Comparison of ENCODE assay signal across 15 mouse cellular contexts in the genomic region with DNA sequence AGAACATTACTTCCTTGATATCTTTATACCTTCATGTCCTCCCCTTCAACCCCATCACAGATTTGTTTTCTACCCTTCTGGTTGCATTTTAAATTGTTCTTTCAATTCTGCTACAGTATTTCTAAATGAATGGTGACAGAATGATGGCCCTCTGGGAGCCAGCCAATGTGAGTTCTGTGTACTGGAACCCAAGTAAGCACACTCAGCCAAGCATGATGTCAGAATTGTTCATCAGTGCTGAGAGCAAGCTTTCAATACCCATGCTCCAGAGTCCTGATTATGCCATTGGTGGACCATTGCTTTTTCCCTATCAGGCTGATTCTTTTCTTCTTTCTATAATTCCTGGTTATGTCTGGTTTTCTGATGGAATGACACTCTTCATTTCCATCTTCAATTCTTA.
DNase-seq lines count a peak whose midpoint lies in the region; ATAC-seq and TF ChIP-seq lines count a peak whose summit lies in the region.
"Had no signal": no experiment of that assay in that cellular context is flagged by ENCODE, and none has a peak within 500 bp of the region (broad histone marks: within the 10 kb centered on the region; RNA-seq: fewer than 3 reads in every experiment).

No protein-coding gene starts in this region.

- no peak for TF ChIP-seq EP300 in lung, postnatal 0 days (IDR thresholded peaks at IDR 0.05)

- H3K4me3 ChIP-seq in forebrain, embryonic 13.5 days, result no peak overlapping the region
- H3K4me3 ChIP-seq in forebrain, embryonic 11.5 days (ENCODE audit: low read depth, low read length), result no peak overlapping the region
- no peak overlapping the region for H3K4me3 ChIP-seq in lung, embryonic 14.5 days (ENCODE audit: low read depth, low read length)
- no peak overlapping the region for H3K4me3 ChIP-seq in lung, postnatal 0 days (ENCODE audit: low read depth, low read length)
- H3K4me3 ChIP-seq: liver, embryonic 15.5 days; megakaryocyte, embryonic 14.5 days had no signal

- no peak overlapping the region for H3K27ac ChIP-seq in forebrain, embryonic 13.5 days
- H3K27ac ChIP-seq in forebrain, embryonic 11.5 days (ENCODE audit: low read depth, low read length), result no peak overlapping the region
- no peak overlapping the region for H3K27ac ChIP-seq in lung, embryonic 14.5 days (ENCODE audit: low read depth)
- H3K27ac ChIP-seq in lung, postnatal 0 days (ENCODE audit: low read length), result no peak overlapping the region
- H3K27ac ChIP-seq: liver, embryonic 15.5 days; stomach, postnatal 0 days had no signal

- no peaks in the 10 kb centered on the region for H3K4me1 ChIP-seq in forebrain, embryonic 13.5 days
- no peaks in the 10 kb centered on the region for H3K4me1 ChIP-seq in forebrain, embryonic 11.5 days (replicated peaks; ENCODE audit: control insufficient read depth, insufficient read depth, low read length)
- no peaks in the 10 kb centered on the region for H3K4me1 ChIP-seq in lung, embryonic 14.5 days (ENCODE audit: insufficient read depth)
- no peaks in the 10 kb centered on the region for H3K4me1 ChIP-seq in lung, postnatal 0 days (ENCODE audit: insufficient read depth, low read depth, low read length)
- H3K4me1 ChIP-seq: liver, embryonic 15.5 days; megakaryocyte, embryonic 14.5 days had no signal

- H3K36me3 ChIP-seq in forebrain, embryonic 13.5 days (ENCODE audit: poor library complexity, severe bottlenecking), result no peaks in the 10 kb centered on the region
- no peaks in the 10 kb centered on the region for H3K36me3 ChIP-seq in forebrain, embryonic 11.5 days (ENCODE audit: control insufficient read depth, insufficient read depth, low read length)
- no peaks in the 10 kb centered on the region for H3K36me3 ChIP-seq in lung, embryonic 14.5 days (ENCODE audit: insufficient read depth)
- no peaks in the 10 kb centered on the region for H3K36me3 ChIP-seq in lung, postnatal 0 days (ENCODE audit: insufficient read depth, low read length)
- H3K36me3 ChIP-seq: liver, embryonic 15.5 days had no signal

- TF ChIP-seq CTCF in lung, embryonic 14.5 days (IDR thresholded peaks at IDR 0.05; ENCODE audit: low read depth), result no peak
- TF ChIP-seq CTCF in lung, postnatal 0 days (IDR thresholded peaks at IDR 0.05), result no peak

- H3K27me3 ChIP-seq in forebrain, embryonic 13.5 days, result no peaks in the 10 kb centered on the region
- H3K27me3 ChIP-seq in forebrain, embryonic 11.5 days (ENCODE audit: control insufficient read depth, insufficient read depth, low read length), result no peaks in the 10 kb centered on the region
- no peaks in the 10 kb centered on the region for H3K27me3 ChIP-seq in lung, embryonic 14.5 days (ENCODE audit: insufficient read depth, low read length)
- H3K27me3 ChIP-seq in lung, postnatal 0 days (replicated peaks; ENCODE audit: insufficient read depth, low read length), result no peaks in the 10 kb centered on the region
- H3K27me3 ChIP-seq: liver, embryonic 15.5 days; megakaryocyte, embryonic 14.5 days had no signal

- peak; percentile 82 for ATAC-seq in forebrain, embryonic 13.5 days
- ATAC-seq in forebrain, embryonic 11.5 days (replicated peaks; ENCODE audit: low FRiP score), result no peak
- no peak for ATAC-seq in lung, embryonic 14.5 days (ENCODE audit: insufficient read depth)
- ATAC-seq in lung, postnatal 0 days, result no peak
- no peak for ATAC-seq in megakaryocyte, adult 5-6 weeks (ENCODE audit: poor library complexity, severe bottlenecking)
- ATAC-seq: inflammation-experienced regulatory T-cells, adult 6 months had no signal

- no peak overlapping the region for H3K9ac ChIP-seq in forebrain, embryonic 13.5 days
- H3K9ac ChIP-seq in forebrain, embryonic 11.5 days (ENCODE audit: low read length), result no peak overlapping the region
- H3K9ac ChIP-seq in lung, embryonic 14.5 days, result no peak overlapping the region
- H3K9ac ChIP-seq in lung, postnatal 0 days (replicated peaks; ENCODE audit: low read depth), result no peak overlapping the region
- H3K9ac ChIP-seq: liver, embryonic 15.5 days had no signal

- H3K9me3 ChIP-seq in forebrain, embryonic 13.5 days (replicated peaks), result no peaks in the 10 kb centered on the region
- H3K9me3 ChIP-seq in forebrain, embryonic 11.5 days (ENCODE audit: control insufficient read depth, low read length), result no peaks in the 10 kb centered on the region
- H3K9me3 ChIP-seq in lung, embryonic 14.5 days (ENCODE audit: low read depth, low read length), result no peaks in the 10 kb centered on the region
- H3K9me3 ChIP-seq in lung, postnatal 0 days (ENCODE audit: low read length), result no peaks in the 10 kb centered on the region
- H3K9me3 ChIP-seq: liver, embryonic 15.5 days; megakaryocyte, embryonic 14.5 days had no signal

- H3K4me2 ChIP-seq in forebrain, embryonic 13.5 days, result no peak overlapping the region
- no peak overlapping the region for H3K4me2 ChIP-seq in forebrain, embryonic 11.5 days (ENCODE audit: low read depth, low read length, severe bottlenecking)
- no peak overlapping the region for H3K4me2 ChIP-seq in lung, embryonic 14.5 days
- H3K4me2 ChIP-seq in lung, postnatal 0 days (replicated peaks; ENCODE audit: low read depth, low read length), result no peak overlapping the region
- H3K4me2 ChIP-seq: liver, embryonic 15.5 days had no signal

- DNase-seq in forebrain, embryonic 11.5 days (ENCODE audit: low spot score), result no peak
- DNase-seq in lung, embryonic 14.5 days, result peak; percentile 5
- DNase-seq in lung, postnatal 0 days (ENCODE audit: low spot score), result no peak
- peak; percentile 47 for DNase-seq in brain, adult 2 months (ENCODE audit: low read depth, low spot score)
- DNase-seq in layer of hippocampus, postnatal 10 days (ENCODE audit: low spot score in 2 of 2), result peak; percentile 36 to 57
- no peak for DNase-seq in gastrocnemius, postnatal 10 days
- DNase-seq: cerebellum, adult 11 months; kidney, postnatal 25 days; spleen, adult 18-20 months had no signal

Comparison
In these comparisons a context has a peak if more than half of its experiments do, and no peak if none do; other contexts are left out.
1. DNase-seq: peak in lung, embryonic 14.5 days (single experiment), brain, adult 2 months (single experiment) and layer of hippocampus, postnatal 10 days (2 of 2); none in forebrain, embryonic 11.5 days (single experiment), lung, postnatal 0 days (single experiment) and gastrocnemius, postnatal 10 days (single experiment).